Mouse (Mus musculus) adrenal gland, postnatal 4 days (tissue): ENCODE results near the gene Unc5c. TPM values are rescaled to one million over a fixed set of nuclear protein-coding genes. Genes with fewer than 3 reads are reported as not detected.

Source experiments
- DNase-seq, 2 experiments: peaks; one replicate each; pipeline ENCODE4 v3.0.0; 2021 to 2022; ENCODE audit warnings: low spot score in 2 of 2, mixed read lengths in 2 of 2
- total RNA-seq, 2 experiments: library from RNA; stranded (reverse); gene quantifications; 2 replicates each; pipeline ENCODE4 v1.2.3; 2021

The Unc5c gene
- total RNA-seq, 2 experiments from 2014 or later: 8.6 to 13.4 TPM

DNA sequence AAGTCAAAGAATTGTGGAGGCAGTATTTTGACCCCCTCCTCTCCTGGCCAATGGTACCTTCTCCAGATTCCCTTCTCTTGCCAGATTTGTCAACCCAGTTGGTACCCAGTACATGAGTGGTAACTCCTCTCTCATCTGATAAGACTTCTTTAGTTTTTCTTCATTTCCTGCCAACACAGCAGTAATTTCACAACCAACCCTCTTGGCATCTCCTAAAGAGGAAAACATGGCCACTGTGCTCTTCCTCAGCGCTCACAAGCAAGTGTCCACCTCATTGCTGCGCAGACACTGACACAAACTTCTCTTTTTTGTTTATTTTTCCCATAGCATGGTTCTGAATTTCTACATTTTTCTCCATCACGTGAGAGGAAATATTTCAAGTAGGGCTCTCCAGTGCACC, 38.3 kb downstream of the Unc5c start:
- no peak for DNase-seq

DNA sequence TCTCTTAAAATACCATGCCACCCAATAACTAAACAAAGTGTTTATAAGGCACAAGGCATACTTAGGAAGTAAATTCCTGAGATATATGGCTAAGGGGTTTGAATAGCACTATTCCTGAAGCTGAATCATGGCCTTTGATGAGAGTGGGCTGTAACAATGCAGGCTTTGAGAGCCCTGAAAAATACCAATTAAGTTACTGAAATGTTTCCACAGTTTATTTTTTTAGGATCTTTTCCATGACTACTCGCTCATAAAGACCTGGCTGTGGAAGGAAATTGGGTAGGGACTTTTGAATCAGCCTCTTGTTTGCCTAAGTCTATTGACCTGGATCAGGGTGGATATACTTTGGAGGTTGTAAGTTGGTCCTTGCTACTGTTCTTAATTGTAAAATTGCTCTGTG, 44.8 kb downstream of the Unc5c start:
- DNase-seq: no peak

DNA sequence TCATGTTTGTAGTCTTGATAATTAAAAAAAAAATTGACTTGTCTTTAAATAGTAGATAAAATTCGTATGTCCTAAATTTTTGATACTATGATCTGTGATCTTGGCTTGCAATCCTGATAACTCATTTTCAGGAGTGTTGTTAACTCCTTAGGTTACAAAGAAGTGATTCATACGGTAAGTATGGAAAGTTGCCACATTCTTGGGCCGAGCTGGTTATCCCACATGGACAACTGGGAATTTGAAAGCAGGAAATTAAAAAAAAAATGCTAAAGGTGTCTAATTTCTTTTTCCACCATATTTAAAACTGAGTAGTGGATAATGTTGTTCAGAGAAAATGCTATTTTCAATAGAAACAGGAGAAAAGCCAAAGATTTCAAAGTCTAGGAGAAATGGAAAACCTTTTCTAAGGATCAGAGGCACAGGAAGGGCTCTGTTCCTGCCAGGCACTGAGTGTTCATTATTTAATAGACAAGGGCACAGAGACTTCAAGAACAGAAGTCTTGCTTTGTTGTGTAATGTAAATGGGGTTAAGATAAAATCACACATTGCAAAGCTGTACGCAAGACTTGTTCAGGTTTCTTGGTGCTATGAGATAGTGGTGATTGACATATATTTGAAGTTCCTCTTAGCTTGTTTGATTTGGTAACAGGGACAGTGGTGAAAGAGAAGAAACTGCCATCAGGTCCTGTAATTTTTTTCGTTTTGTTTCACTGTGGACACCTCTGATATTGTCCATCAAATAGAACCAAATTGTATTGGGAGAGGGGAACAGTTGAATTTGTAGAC, 46.4 kb downstream of the Unc5c start:
- DNase-seq: no peak

DNA sequence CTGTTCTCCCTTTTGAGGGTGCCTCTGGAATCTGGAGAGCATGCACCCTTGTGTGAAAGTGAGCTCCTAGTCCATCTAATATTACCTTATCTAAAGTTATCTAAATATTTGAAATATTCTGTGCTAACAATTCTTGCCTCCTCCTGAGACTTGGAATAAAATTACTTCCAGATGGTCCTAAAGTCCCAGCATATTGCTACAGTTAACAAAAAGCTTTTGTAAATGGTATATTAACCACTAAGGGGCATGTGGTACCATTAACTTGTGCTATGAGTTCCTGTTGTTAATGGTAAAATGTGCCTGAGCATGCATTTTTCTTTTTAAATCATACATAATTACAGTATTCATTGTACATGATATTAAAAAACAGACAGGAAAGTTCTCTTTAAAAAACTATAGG, 63.7 kb downstream of the Unc5c start:
- no peak for DNase-seq

DNA sequence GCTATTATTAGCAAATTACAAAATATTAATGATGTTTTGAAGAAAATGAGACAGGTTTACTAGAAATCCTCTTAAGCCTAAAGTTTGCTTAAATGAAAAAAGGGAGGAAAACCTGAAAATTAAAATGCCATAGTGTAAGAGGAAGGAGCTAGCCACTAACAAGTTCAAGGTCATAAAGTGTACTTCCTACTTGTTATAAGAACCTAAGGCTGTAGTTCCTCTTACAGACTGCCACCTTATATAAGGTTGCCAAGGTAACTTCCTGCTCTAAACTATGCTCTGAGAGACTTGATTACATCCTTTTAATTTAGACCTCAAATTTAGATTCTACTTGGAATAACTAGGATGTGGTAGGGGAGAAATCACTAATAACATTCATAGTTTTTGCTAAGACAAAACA, 64.6 kb downstream of the Unc5c start:
- DNase-seq: no peak

DNA sequence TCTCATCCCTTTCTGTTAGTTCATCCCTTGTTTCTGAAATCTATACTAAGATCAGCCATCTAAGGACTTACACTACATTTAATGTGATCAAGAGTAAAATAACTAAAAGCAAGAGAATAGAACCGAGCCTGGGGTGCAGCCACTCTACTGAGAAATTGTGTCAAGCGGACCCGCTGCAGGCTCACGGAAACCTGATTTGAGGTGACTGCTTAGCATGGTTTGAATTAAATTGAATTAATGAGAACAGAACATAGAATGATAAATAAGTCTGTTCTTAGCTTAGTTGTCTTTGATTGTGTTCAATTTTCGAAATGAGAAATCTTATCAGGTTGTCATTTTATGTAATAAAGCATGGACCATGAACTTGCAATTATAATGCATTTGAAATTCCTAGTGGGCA, 68.8 kb downstream of the Unc5c start:
- no peak for DNase-seq

DNA sequence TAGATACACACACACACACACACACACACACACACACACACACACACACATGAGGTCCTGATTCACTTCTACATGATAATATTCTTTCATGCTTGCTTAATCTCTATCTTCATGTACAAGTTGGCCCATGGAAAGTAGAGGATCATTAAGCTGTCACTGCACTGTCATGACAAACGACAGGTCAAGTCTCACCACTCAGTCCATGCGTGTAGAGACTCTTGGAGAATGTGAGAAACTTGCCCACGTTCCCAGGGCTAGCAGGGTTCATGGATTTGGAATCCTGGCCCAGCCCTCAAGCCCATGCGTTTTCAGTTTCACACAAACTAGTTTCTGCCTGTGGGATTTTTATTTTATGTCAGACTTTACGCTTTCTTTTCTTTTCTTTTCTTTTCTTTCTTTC, 71.8 kb downstream of the Unc5c start:
- no peak for DNase-seq

DNA sequence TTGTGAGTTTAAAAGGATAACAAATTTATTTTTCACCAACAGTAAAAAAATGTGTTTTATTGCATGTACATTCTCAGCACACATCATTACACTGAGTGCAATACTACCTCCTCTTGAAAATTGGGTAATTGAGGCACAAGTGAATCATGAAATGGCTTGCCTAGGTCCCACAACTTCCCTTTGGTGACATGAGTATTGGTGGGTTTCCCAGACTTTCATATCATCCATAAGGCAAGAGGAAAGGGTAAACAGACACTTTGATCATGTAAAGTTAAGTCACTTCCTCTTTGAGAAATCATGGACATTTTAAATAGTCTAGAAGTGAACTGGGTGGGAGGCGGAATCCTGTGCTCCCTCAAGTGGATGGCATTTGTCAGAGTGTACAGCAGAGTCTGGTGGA, 73.1 kb downstream of the Unc5c start:
- no peak for DNase-seq

DNA sequence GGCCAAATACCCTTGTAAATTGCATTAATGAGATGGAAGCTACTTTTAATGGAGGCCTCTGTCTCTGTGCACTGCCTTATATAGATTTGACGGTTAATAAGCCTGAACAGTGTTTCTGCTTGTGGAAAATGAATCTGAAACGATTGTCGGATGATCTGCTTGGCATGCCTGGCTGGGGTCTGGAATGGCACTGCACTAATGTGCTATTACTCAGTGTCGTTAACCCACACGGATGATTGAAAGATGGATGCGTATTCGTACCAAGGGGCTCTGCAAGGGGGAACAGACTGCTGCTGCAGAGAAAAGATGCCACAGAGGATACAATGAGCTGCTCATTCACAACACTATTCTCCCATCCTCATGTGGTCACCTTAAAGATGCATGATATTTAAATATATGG, 75.7 kb downstream of the Unc5c start:
- DNase-seq: no peak

DNA sequence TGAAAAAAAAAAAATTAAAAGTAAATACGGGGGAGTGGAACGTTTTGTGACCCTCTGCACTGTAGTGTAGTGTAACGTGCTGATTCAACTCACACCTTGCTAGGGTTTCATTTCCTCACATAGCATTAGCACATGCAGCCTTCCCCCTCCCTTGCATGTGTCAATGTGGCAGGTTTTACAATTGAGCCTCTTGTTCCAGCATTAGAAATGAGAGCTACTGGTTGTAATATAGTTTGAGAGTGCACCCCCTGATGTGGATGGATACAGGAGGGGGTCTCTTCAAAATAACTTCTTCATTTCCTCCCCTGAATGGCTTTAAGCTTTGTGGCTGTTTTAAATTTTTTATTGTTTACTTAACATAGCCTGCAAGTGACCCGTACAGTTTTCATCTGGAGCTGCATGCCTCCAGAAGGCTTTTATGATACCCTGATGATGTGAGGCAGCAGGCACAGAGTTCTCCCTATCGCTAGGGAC, 82.4 kb downstream of the Unc5c start:
- no peak for DNase-seq

DNA sequence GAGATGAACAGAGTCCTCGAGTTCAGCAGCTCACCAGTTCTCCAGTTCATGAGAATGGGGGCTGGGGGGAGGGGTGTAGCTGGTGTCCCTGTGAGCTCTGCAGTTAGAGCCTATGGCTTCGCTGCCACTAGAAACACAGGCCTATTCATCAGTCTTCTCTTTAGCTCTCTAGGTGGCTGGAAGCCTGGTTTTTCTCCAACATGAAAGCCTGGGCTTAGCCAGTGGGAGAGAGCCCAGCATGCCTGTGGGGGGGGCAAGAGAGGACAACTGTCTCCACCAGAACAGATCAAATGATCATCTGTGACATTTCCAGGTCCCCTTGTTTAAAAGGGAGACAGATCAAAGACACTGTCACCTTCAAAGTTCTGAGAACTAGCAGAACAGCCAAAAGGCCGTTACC, 84.6 kb downstream of the Unc5c start:
- DNase-seq: no peak

DNA sequence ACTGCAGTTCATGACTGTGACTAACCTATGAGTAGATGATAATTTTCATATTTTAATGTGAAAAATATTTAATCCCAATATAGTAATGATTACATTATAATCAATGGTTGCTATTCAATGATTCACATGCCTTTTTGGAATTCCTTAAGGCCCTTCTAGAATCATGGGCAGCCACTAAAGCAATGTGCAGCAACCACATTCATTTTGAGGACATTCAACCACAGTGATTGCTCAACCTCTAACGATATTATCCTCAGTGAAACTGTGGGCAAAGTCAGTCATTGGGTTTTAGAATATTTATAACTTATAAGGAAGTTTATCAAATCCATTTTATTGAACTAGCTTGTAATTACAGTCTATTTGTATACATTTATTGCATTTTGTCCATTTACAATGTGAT, 87.9 kb downstream of the Unc5c start:
- DNase-seq: no peak

DNA sequence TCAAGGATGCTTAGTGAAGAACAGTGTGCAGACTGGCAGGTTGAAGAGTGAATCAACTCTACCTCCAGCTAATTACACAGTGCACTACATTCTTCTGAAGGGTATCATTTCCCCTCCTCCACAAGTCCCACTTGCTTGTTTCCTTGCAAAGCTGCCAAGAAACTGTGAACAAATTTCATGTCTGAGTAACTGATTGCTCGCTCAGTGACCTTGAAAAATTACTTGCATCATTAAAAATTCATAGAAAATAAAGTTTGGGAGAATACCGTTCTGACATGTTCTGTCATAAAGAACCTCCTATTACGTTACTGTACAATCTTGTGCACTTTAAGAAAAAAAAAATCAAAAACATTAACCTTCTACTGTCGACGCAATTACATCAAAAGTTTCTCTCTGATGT, 92.1 kb downstream of the Unc5c start:
- no peak for DNase-seq

DNA sequence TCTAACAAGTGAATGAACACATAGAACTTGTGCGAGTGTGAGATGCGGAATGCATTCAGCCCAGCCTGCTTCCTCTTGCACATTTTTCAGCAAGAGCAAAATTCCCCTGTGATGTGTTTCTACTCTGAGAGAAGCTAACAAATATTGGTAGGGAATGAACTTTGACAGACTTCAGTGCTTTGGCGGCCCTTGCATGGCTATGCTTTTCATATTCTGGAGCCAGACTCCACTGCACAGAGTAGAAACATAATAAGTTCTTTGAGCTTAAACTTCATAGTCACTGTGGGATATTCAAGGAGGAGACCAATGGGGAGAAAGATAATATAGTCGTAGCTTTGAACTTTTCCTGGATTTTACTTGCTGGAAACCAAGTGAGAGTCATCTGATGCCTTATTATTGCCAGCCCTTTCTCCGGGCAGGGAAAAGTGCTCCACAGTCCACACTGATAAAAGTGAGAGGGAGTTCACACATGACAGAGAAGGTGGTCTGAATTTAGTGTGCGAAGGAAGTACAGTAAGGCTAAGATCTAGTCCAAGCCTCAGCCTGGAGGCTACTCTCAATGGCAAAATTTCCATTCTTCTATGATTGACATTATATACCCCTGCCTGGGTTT, 110.2 kb downstream of the Unc5c start:
- DNase-seq: no peak

DNA sequence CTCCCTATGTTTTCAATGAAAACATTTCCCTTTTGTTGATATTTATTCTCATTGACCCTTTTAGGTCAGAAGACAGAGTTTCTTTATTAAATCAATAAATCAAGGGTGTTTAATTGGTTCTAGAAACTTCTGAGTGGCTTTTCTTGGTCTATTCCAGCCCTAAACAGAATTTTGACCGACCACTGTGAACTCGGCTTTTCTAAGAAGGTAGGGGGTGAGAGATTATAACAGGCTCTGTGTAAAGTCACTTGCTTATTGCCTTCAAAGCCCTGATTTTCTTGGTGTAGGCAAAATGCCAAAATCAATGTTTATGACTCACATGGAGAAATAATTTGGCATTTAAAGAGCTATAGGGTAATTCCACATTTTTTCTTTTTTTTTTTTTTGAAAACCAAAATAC, 112.4 kb downstream of the Unc5c start:
- DNase-seq: no peak

DNA sequence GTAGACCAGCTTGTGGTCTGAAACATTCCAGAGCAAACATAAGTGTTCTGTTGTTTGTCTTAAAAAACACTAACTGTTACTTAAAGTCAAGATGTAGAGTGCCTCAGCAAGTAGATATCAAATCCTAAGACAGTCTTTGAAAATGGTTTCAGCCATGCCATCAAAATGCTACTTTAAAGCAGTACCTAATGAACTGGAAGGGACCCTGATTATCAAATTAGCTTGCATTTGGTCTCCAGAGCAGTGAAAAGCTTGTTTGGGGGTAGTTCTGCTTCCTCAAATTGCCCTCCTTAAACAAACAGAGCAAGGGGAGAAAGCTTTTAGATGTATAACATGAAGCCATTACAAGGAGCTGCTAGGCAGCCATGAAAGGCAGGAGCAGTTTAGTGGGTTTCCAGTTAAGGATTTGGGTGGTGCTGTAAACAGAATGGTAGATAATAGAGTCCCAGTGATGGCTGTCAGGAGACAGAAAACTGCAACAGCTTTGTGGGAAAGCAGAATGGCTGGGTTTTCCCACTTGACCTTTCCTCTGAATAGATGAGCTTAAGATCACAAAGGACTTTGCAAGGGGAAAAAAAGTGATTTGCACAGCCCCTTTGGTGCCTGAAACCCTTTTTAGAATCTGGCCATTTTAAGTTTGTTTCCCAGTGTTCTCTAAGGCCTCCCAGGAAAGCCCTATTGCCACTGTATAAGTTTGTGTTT, 116.3 kb downstream of the Unc5c start:
- DNase-seq: no peak

DNA sequence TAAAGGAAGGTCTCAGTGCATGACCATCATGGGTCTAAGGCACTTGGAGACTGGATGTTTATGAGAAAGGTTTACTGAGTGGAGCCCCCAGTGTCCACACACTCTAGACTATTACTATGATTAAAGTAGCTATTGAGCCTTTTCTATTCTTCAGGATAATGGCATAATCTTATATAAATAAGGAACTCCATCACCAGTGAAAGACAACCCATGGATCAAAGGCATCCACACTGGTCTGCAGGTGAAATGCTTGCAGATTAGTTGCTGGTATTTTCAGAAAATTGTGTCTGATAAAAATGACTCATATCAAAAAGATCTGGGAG, 116.8 kb downstream of the Unc5c start:
- DNase-seq: no peak

DNA sequence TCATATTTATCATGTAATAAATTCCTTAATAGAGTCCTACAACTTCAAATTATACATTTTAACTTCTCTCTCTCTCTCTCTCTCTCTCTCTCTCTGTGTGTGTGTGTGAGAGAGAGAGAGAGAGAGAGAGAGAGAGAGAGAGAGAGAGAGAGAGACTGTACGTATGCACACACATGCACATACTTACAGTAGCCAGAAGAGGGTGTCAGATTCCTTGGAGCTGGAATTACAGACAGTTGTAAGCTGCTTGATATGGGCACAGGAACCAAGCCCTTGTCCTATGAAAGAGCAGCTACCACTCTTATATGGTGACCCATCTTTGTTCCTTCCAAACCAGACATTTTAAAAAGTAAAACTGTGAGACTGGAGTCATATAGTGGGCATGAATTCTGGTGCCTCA, 118.2 kb downstream of the Unc5c start:
- no peak for DNase-seq

DNA sequence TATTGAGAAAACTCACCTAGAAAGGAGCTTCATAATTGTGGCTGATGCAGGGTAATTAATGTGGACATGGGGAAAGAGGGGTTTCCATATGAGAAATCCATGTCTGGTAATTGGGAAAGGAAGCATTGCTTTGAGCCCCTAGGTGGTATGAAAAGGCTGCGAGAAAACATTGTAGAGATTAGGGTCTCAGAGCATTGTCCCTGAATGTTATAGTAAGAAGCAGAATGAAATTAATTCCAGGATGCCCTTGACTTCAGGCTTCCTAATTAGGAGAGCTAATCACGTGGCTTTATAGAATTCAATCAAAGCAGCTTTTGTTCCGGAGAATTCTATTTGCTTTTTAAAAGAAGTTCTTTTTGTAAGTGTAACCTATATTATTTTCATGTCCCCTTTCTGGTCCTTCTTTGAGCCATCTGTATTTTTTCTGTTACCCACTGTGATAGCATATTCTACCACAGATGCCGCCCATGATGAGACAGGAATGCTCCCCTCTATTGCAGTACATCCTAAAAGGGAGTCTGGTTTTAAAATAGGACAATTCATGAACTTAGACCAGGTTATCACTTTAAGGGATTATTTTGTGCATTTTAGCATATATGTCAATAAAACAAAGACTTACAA, 124.5 kb downstream of the Unc5c start:
- no peak for DNase-seq

DNA sequence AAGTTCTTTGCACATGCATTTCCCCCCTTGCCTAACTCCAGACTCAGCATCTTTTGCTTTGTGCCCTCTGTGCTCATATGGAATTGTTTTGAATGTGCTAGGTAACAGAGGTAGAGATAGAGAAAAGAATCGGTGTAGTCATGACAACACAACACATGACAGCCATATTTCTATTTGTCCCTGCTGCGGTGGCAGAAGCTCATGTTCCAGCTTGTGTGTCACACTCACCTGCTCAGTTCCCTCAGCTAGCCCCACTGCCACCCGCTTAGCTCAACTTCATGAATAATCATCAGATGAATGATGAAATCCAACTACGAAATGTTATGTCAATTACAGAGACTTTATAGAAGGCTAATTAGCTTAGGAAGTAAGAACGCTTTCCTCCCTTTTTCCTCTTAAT, 128.2 kb downstream of the Unc5c start:
- DNase-seq: no peak

DNA sequence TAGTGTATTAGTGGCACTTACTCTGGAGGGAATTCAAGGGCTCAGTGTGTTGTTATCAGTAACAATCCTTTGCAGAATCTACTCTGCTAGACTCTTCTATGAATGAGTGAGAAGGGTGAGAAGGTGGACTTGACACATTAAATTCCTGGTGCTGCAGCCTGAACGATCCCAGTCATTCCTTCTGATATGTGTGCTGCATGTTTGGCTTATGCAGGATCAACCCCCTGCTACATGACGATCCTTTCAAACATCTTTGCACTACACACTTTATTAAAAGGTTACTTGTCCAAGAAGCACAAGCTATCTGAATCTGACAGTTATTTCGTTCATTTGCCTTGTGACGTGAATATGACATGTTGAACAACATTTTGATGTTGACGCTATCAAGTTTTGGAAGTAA, 129.1 kb downstream of the Unc5c start:
- no peak for DNase-seq

DNA sequence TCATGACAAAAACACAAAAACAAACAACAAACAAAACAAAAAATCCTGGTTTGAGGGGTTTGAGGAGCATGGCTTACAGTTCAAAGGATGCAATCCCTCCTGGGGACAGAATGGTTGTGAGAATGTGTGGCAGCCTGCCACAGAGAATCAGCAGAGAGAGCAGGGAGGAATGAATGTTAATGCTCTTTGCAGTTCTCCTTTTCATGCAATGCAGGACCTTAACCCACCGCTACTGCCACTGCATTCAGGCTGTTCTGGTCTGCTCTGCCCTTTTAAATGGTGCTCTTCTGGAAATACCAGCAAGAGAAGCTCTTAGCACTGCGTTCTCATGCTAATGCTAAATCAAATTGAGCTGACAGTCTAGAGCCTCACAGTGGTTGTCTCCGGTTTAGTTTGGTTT, 130.1 kb downstream of the Unc5c start:
- no peak for DNase-seq
